Mouse (Mus musculus): ENCODE data around the gene Dach1.

Dach1 gene

GRCm38 (mm10) chr14:98108764-98109163 is 60.8 kb downstream of the Dach1 start:
- DNase-seq (ENCODE audit: low spot score): no peak

DNA sequence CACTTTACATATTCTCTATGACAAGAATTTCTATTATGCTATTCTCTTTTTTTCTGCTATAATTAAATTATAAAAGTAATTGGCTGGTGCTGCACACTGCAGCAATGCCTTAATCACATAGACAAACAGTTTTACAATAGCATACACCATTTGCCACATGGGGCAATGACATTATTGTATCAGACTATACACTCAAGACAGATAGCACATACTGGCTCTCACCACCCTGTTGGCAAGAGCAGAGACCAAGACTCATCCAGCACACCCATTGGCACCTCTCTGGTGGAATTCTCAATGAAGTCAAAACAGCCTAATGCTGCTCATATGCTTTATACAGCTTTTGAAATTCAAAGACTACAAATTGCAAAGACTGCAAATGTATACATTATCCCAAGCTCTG is 63.4 kb downstream of the Dach1 start:
- no peak for DNase-seq (ENCODE audit: low spot score)

DNA sequence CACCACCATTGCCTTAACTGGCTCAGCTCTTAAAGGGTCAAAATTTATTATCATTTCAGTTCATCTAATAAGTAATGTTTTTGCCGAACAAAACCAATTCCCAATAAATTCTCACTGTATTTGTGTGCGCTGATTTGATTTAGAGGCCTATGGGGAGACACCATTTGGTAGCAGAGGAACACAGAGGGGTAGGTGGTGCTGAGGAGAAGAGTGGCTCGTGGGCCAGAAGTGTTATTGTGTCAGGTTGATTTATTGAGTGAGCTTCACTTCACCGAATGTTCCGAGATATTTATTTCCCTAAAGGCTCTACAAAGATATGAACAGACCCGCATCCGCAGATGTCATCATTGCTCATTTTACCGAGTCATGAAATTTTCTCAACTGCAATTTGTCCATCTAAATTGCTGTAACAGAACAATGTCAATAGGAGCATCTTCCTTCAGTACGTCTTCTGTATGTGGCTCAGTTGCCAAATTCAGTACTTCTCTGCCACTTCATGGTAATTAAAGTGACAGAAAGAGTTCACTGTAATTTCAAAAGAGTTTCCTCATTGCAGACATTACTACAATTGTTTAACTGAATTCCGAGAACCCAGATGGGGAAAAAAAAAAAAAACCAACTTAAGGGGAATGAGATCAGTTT is 65.1 kb downstream of the Dach1 start:
- no peak for DNase-seq (ENCODE audit: low spot score)

DNA sequence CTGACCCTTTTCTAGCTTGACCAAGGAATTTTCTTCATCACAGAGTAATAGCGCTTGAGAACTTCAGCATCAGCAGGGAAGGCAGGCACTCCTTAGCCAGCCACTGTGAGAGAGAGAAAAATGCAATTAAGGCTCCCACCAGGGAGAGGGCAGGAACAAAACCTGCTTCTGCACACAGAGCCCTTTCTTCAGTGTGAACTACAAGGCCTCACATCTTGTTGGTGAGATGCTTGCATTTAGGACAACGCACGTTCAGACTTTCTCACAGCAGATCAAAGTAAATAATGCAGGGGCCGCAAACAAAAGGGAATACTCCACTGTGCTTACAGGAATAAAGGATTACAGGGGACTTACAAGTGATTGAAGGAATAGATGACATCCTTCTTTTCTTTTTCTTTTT is 74.3 kb downstream of the Dach1 start:
- no peak for DNase-seq (ENCODE audit: low spot score)

DNA sequence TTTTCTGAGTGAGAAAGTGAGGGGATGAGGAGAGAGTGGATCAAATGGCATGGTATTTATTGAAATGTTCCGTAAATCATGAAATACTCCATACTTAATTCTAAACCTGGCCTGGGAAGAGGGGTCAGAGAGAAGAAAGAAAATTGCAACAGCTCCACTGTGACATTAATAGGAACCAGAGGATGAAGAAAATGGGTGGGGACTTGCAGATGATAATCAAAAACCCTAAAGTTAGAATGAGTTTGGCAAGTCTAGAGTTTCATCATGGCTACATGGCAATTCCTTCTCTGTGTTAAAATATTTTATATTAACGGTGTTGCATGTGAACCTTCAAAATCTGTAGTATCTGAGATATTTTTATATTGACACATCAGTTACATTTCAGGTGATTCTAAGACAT is 80.3 kb downstream of the Dach1 start:
- DNase-seq (ENCODE audit: low spot score): no peak

GRCm38 (mm10) chr14:98087355-98087754 is 82.2 kb downstream of the Dach1 start:
- no peak for DNase-seq (ENCODE audit: low spot score)

DNA sequence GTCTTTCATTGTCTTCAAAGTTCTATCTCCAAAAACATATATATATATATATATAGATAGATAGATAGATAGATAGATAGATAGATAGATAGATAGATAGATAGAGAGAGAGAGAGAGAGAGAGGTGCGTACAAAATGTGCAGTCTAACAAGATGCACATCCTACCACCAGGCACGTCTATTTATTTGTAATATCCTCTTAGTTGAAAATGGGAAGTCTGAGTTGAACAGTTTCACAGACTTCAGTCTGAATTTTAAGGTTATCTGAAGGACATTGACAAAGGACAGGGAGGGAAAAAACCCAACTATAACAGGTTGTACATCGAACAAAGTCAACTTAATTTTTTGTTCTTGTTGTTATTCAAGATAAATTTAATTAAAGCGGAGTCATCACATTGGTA is 82.8 kb downstream of the Dach1 start:
- DNase-seq (ENCODE audit: low spot score): no peak

- DNase-seq (ENCODE audit: low spot score): no peak
Measured at GRCm38 (mm10) chr14:98085141-98085540, 84.4 kb downstream of the Dach1 start.

DNA sequence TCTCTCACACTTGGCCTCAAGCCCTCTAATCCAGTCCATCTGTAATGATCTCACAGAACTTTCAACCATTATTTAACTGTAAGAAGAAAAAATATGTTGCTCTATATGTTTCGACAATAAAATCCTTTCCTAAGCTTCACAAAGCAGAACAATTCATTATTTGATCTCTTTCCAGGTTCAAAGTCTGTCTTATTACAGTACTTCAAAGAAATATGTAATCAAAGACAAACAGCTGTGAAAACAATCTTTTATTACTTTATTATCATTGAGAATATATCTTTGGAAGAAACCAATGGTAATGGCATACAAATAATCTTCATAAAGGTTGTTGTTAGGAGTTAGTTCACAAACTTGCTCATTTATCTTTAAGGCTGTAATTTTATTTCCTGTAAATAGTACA is 84.8 kb downstream of the Dach1 start:
- DNase-seq (ENCODE audit: low spot score): no peak

DNA sequence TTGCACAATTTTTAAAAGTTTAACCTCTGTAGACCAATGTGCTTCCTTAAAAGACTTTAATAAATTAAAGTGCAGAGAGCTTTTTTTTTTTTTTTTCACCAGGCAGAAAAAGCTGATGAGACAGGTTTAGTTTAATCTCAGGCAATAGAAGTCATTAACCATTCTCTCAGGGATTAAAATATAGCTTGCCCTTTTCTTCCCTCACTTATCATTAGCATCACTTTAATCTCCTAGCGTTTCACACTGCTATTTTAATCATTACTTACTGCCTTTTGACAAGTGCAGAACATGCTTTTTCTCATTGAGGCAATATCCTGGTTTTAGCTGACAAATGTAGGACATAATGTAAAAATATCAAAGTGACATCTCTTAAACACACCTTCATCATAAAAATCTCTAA is 86.1 kb downstream of the Dach1 start:
- DNase-seq (ENCODE audit: low spot score): no peak

DNA sequence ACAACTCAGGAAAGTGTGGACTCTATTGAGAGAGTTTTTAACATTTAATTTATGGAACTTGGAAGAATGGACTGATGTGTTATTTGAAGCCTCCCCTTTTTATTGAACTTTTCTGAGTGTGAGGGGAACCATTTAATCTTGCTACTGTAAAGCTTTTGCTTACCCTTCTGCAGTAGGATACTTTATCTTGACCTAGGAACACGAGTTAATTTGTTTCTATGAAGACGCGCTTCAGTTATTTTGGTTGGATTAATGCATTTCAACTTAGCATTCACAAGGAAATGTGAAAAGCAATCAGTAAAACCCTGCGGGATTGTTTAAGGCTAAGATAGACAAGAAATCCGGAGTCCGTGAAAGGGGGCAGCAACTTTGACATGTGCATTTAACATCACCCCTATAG is 89.6 kb downstream of the Dach1 start:
- DNase-seq (ENCODE audit: low spot score): no peak

DNA sequence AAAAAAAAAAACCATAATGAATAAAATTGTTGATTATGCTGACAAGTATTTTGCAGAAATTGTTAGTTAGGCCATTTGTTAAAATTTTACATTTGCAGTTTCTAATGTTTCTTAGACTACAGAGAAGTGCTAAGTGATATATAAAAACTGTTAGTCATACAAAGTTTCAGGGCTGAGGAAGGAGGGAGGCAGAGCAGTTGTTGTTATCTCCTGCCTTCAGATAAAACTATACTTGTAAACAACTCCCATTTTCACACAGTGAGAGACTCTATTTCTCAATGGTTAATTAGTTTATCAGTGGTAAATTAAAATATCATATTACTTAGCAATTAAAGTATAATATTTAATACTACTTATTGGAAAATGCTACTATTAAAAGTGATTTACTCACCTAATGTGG is 91.6 kb downstream of the Dach1 start:
- DNase-seq (ENCODE audit: low spot score): no peak

- no peak for DNase-seq (ENCODE audit: low spot score)
Measured at GRCm38 (mm10) chr14:98073421-98074080, 96.0 kb downstream of the Dach1 start.

DNA sequence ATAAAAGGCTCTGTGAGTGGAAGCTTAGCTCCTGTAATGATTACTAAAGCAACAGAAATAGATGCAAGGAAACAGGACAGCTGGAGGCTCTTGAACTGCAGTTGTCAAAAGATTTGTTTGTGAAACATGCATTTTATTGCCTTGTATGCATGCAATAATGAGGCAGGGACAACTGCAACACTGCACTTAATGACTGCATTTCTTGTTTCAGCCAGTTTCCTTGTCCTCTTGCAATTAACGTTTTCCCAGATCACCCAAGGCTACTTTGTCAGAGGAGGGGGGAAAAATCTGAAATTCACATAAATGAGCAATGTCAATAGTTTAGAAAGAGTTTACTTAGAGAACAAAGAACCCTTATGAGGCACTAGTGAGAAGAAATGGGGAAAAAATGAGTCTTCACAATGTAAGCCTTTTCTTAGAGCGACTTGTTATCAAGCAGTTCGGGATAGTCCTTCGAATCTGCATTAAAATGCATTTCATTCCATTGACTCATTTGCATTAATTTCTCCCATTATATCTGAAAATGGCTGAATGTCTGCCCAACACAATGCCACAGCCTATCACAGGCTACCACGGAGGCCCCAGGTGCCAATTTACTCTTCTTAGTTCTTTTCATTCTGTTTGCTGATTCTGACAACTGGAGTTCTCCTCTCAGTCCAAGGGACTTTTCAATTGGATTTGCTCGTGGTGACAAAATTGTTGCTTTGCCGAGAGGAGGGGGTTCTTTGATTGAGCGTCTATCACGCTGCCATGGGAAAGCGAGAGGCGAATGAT is 96.7 kb downstream of the Dach1 start:
- no peak for DNase-seq (ENCODE audit: low spot score)

DNA sequence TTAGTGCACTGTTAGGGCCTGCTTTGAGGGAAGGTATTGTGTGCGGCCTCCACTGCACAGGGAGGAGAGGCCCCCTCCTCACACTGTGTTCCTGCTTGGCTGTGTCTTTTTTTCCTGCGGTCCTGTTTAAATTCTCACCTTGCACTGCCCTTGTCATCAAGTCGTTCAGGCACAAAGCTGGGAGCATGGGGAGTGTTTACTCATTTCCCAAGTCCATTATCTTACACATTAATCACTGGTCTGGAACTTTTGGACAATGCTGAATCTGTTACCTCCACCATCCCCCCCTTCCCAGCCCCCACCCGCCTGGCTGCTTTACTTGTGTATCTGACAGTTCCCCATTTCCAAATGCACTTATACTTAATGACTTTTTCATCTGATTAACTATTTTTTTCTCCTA is 97.7 kb downstream of the Dach1 start:
- DNase-seq (ENCODE audit: low spot score): no peak

GRCm38 (mm10) chr14:98067273-98067905 is 102.2 kb downstream of the Dach1 start:
- no peak for DNase-seq (ENCODE audit: low spot score)

DNA sequence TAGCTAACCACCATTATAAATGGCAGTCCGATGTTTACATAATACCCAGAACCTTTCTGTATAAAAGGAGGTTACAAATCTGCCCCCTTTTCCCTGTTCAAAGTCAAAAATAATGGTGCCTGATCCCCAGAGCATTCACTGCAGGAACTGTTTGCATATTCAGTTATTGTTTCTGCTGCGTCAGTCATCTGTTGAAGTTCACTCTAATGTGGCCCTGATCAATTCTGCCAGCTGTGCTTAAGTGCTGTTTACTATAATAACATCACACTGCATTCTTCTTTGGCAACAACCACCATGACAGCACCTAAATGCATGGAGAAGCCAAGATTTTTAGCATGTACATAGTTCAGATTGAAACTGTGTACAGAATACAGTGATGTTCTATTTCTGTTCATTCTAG is 105.4 kb downstream of the Dach1 start:
- no peak for DNase-seq (ENCODE audit: low spot score)

DNA sequence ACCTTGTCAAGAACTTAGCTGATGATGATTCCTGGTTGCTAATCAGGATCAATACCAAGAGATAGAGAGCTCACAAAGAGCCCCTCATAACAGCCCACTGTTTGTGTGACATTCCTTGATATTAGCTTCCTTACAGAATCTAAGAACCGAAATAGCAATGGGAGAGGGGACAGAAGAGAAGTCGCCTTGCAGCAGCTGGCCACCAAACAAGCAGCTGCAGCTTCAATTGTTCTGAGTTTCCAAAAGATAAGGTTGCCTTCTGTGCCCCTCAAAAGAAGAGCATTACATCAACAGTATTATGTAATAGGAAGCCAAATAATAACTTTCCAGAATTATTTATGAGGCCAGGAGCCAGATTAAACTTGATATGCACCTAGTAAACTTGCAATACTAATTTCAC is 120.2 kb downstream of the Dach1 start:
- DNase-seq (ENCODE audit: low spot score): no peak

DNA sequence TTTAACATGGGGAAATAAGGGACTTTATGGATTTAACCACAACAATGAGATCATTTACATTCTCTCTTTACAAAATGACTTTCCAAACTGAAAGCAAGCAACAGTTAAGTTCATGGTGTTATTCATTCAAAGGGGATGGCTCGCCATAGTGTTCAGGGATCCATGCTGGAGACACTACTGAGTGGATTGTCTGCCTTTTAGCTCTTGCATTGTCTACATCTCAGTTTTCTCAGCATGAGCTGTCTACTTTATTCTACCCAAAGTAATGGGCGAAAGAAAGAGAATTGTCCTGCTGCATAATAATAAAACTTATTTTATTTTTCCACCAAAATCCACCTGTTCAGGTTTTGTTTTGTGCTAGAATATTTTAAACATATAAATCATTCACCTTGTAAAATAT is 121.2 kb downstream of the Dach1 start:
- no peak for DNase-seq (ENCODE audit: low spot score)

DNA sequence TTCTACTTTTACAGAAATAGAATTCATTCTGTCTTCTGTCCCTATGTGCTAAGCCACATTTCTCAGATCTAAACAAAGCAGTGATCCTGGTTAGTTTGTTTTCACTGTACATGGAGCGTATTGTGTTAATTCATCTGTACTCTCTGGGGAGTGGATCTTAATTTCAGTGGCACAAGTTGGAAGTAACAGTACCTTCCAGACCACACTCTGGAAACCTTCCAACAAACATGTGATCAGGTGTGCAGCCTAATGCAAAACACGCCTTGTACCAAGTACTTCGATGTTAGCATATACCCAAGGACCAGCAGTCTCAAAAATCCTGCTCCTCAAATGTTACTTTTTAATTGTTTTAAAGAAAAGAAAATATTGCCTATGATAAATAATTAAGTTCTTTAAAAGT is 121.9 kb downstream of the Dach1 start:
- no peak for DNase-seq (ENCODE audit: low spot score)

- DNase-seq (ENCODE audit: low spot score): no peak
Measured at GRCm38 (mm10) chr14:98046960-98047359, 122.6 kb downstream of the Dach1 start.

GRCm38 (mm10) chr14:98038524-98038923 is 131.0 kb downstream of the Dach1 start:
- DNase-seq (ENCODE audit: low spot score): no peak

- DNase-seq (ENCODE audit: low spot score): no peak
Measured at GRCm38 (mm10) chr14:98037175-98037574, 132.4 kb downstream of the Dach1 start.
